Mouse (Mus musculus): ENCODE measurements around the gene Sae1. TPM values are rescaled to one million over a fixed set of nuclear protein-coding genes. Genes with fewer than 3 reads are reported as not detected.

Gene Sae1
- polyA plus RNA-seq, 1 experiment: 29.2 TPM

DNA sequence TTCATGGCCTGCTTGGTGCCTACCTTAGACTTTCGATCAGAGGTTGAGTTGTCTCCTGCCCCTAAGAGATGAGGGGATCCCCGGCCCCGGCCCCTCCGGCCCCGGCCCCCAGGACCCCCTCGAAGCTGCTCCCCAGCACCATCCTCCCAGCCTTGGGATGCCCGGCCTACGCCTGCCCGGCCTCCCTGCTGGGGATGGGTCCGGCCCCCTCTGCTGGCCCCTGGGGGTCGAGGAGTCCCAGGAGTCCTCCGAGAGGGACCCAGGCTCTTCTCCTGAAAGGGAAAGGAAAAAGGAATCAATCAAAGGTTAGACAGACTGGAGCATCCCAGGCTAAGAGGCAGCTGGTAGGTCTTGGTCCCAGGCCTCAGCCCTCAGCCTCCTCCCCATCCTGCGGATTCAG lies 105.3 kb downstream of the Sae1 start:
- no peak overlapping the region for H3K4me3 ChIP-seq (ENCODE audit: insufficient read depth, low read depth, low read length)
- H3K27me3 ChIP-seq (replicated peaks; ENCODE audit: control insufficient read depth, insufficient read depth, low read length): no peaks in the 10 kb centered on the region
- no peaks in the 10 kb centered on the region for H3K4me1 ChIP-seq (ENCODE audit: control insufficient read depth, insufficient read depth, low read length)
- H3K36me3 ChIP-seq (ENCODE audit: control insufficient read depth, insufficient read depth, low read length): no peaks in the 10 kb centered on the region
- H3K27ac ChIP-seq (ENCODE audit: insufficient read depth, low read depth, low read length): no peak overlapping the region
- TF ChIP-seq CTCF (conservative IDR thresholded peaks at IDR 0.05; ENCODE audit: insufficient read depth, insufficient read length, low read depth, low read length): no peak
- no peak for TF ChIP-seq POLR2A (IDR thresholded peaks at IDR 0.05; ENCODE audit: low read depth, low read length)
- no peak for DNase-seq
- WGBS: 93% methylated on average over 13 of the region's 13 CpGs

DNA sequence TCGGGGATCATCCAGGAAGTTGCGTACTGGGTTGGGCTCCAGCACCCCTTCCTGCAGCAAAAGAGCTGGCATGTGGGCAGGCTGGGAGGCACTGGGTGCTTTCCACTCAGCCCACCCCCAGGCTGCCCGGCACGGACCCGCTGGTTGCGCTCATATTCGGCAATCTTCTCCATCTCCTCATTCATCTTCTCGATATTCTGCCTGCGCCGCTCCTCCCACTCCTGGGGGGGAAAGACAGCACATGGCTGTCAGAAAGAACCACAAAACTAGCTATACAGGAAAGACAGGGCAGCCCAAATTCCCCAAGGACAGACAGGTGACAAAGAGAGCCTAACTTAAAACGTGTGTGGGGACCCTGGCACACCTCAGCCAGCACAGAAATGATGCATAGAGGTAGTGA lies 106.9 kb downstream of the Sae1 start:
- TF ChIP-seq POLR2A (IDR thresholded peaks at IDR 0.05; ENCODE audit: low read depth, low read length) (no peak), CTCF (conservative IDR thresholded peaks at IDR 0.05; ENCODE audit: insufficient read depth, insufficient read length, low read depth, low read length) (no peak)
- no peak overlapping the region for H3K27ac ChIP-seq (ENCODE audit: insufficient read depth, low read depth, low read length)
- no peak for DNase-seq
- H3K36me3 ChIP-seq (ENCODE audit: control insufficient read depth, insufficient read depth, low read length): no peaks in the 10 kb centered on the region
- WGBS: 89% methylated on average over 11 of the region's 11 CpGs
- no peak overlapping the region for H3K4me3 ChIP-seq (ENCODE audit: insufficient read depth, low read depth, low read length)
- H3K4me1 ChIP-seq (ENCODE audit: control insufficient read depth, insufficient read depth, low read length): no peaks in the 10 kb centered on the region
- H3K27me3 ChIP-seq (replicated peaks; ENCODE audit: control insufficient read depth, insufficient read depth, low read length): no peaks in the 10 kb centered on the region

DNA sequence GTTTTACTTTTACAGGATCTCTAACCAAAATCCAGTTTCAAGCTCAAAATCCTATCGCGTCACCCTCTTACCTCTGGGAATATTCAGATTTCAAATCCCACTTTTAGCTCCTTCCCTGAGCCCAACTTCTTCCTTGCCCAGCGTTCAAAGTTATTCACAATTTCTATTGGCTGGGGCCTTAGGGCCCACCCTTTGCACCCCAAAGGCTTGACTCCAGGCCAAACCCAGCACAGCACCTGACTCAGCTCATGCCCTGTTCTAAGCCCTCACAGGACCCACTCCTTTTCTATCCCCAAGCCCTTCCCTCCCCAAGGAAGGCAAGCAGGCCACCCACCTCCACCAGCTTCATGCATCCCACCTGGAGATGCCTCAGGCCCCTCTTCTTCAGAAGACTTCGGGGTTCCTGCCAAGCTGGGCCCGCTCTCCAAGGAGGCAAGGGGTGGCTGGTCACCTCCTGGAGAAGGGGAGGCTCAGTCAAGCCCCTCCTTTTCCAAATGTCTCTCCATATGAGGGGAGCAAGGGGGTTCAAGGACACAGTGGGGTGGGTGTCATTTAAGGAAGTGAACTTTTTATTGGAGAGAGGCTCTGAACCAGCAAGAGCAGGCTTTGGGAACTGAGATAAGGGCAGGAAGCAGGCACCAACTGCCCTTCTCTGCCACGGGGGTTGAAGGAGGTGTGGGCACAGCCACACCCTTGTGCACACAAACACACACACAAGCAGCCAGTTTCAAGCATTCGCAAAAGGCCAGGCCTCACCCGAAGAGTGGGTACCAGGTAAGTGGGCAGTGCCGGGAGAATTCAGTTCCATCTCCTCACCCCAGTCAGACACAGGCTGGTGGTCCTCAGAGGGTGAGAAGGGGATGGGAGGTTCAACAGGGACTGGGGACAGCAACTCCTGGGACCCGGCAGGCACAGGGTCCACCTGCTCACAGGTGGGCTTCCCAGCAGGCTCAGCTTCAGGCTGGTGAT lies 112.4 kb downstream of the Sae1 start:
- TF ChIP-seq CTCF (conservative IDR thresholded peaks at IDR 0.05; ENCODE audit: insufficient read depth, insufficient read length, low read depth, low read length) (no peak), POLR2A (IDR thresholded peaks at IDR 0.05; ENCODE audit: low read depth, low read length) (no peak)
- WGBS: 86% methylated on average over 10 of the region's 10 CpGs
- Histone ChIP-seq H3K4me3 (ENCODE audit: insufficient read depth, low read depth, low read length) (no peak overlapping the region), H3K27ac (ENCODE audit: insufficient read depth, low read depth, low read length) (no peak overlapping the region), H3K4me1 (ENCODE audit: control insufficient read depth, insufficient read depth, low read length) (0 out of 2 replicates have a peak, but pooled peaks cover 4% of the 10 kb centered on the region), H3K36me3 (ENCODE audit: control insufficient read depth, insufficient read depth, low read length) (no peaks in the 10 kb centered on the region), H3K27me3 (replicated peaks; ENCODE audit: control insufficient read depth, insufficient read depth, low read length) (no peaks in the 10 kb centered on the region)
- DNase-seq: peak; percentile 23

DNA sequence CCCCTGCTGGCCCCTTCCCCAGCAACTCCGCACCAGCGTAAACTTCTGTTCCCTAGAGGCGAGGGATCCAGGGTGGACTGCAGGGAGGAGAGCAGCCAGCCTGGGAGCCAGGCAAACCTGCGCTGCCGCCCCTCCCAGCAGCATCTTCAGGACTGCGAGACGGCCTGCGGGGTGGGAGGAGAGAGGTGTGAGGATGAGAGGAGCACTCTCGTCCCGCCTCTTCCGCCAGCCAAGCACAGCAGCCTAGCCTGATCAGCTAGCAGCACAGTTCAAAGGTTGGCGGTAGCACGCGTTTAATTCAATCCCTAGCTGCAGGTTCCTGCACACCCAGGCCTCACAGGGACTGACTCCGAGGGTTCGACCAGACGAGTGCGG lies 113.9 kb downstream of the Sae1 start:
- 1% methylated on average over 18 of the region's 18 CpGs for WGBS
- no peaks in the 10 kb centered on the region for H3K36me3 ChIP-seq (ENCODE audit: control insufficient read depth, insufficient read depth, low read length)
- H3K4me3 ChIP-seq (ENCODE audit: insufficient read depth, low read depth, low read length): peak overlapping the region; percentile 62
- peak; percentile 89 for DNase-seq
- H3K27ac ChIP-seq (ENCODE audit: insufficient read depth, low read depth, low read length): peak overlapping the region; percentile 33; the same call in 1 of the 2 replicates
- H3K4me1 ChIP-seq (ENCODE audit: control insufficient read depth, insufficient read depth, low read length): 0 out of 2 replicates have a peak, but pooled peaks cover 4% of the 10 kb centered on the region
- H3K27me3 ChIP-seq (replicated peaks; ENCODE audit: control insufficient read depth, insufficient read depth, low read length): no peaks in the 10 kb centered on the region
- TF ChIP-seq POLR2A (IDR thresholded peaks at IDR 0.05; ENCODE audit: low read depth, low read length): no peak
- TF ChIP-seq CTCF (conservative IDR thresholded peaks at IDR 0.05; ENCODE audit: insufficient read depth, insufficient read length, low read depth, low read length): no peak

DNA sequence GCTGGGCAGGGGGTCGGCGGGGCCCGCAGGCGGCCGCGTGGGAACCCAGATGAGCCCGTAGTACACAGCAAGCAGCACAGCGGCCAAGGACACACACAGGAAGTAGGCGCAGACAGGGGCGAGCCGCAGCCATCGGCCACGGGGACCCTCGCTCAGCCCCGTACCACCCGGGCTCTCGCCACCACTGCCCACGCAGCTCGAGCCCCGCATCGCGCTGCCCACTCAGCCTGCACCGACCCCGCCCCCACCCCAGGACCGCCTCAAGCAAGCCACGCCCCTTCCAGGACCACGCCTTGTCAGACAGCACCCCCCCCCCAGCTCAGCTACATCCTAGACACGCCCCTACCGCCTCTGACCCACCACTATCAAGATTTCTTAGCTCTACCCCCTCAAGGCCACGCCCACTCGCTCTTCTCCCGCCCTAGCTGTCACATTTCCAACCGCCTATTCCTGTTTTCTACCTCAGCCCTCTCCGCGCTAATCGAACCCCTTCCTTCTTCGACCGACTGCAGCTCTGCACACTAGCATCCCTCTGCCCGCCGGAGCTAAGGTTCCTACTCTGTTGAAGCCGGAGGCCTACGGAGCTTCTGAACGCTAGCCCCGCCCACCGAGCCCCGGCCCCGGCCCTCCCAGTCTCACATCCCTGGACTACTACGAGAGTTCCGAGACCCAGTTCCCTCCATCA lies 114.4 kb downstream of the Sae1 start, which contains the start of gene Inafm1:
Inafm1 (minus strand) TSS at position 537 of the 685 bp plus-strand sequence.
- 1% methylated on average over 48 of the region's 49 CpGs for WGBS
- Histone ChIP-seq H3K4me1 (ENCODE audit: control insufficient read depth, insufficient read depth, low read length) (0 out of 2 replicates have a peak, but pooled peaks cover 4% of the 10 kb centered on the region), H3K27ac (ENCODE audit: insufficient read depth, low read depth, low read length) (peak within 1 kb of the TSS; percentile 33), H3K4me3 (ENCODE audit: insufficient read depth, low read depth, low read length) (peak within 1 kb of the TSS; percentile 62), H3K36me3 (ENCODE audit: control insufficient read depth, insufficient read depth, low read length) (no peaks in the 10 kb centered on the region), H3K27me3 (replicated peaks; ENCODE audit: control insufficient read depth, insufficient read depth, low read length) (no peaks in the 10 kb centered on the region)
- peak; percentile 94 for DNase-seq
- TF ChIP-seq POLR2A (IDR thresholded peaks at IDR 0.05; ENCODE audit: low read depth, low read length) (no peak), CTCF (conservative IDR thresholded peaks at IDR 0.05; ENCODE audit: insufficient read depth, insufficient read length, low read depth, low read length) (no peak)

DNA sequence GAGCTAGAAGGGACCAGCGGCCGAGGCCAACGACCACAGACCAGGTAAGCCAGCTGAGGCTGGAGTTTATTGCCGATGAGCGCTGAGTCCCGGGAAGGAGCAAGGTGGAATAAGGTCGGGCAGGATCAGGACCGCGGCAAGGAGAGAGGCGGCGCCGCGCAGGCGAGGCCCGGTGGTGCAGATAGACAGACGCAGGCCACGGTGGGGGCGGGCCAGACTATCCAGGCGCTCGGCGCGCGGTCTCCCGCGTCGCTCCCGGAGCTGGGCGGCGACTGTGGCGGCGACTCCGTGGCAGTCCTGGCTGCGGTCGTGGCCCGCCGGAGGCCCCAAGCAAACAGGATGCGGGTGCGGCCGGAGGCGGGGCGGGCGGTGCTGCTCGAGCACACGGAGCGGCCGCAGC lies 114.9 kb downstream of the Sae1 start:
- under 1% methylated on average over 46 of the region's 46 CpGs for WGBS

More for the DNA sequence above, 114.9 kb downstream of the Sae1 start:
- Histone ChIP-seq H3K27ac (ENCODE audit: insufficient read depth, low read depth, low read length) (peak overlapping the region; percentile 33; the same call in 1 of the 2 replicates), H3K27me3 (replicated peaks; ENCODE audit: control insufficient read depth, insufficient read depth, low read length) (no peaks in the 10 kb centered on the region), H3K4me3 (ENCODE audit: insufficient read depth, low read depth, low read length) (peak overlapping the region; percentile 62), H3K4me1 (ENCODE audit: control insufficient read depth, insufficient read depth, low read length) (0 out of 2 replicates have a peak, but pooled peaks cover 4% of the 10 kb centered on the region), H3K36me3 (ENCODE audit: control insufficient read depth, insufficient read depth, low read length) (no peaks in the 10 kb centered on the region)
- DNase-seq: peak; percentile 76
- TF ChIP-seq POLR2A (IDR thresholded peaks at IDR 0.05; ENCODE audit: low read depth, low read length) (no peak), CTCF (conservative IDR thresholded peaks at IDR 0.05; ENCODE audit: insufficient read depth, insufficient read length, low read depth, low read length) (0 out of 2 replicates have a peak, but pooled peaks have one; percentile 20)
